Mouse (Mus musculus) left cerebral cortex, postnatal 25 days (tissue): ENCODE measurements around the gene Fbxl7. TPM values are rescaled to one million over a fixed set of nuclear protein-coding genes. Genes with fewer than 3 reads are reported as not detected.
A peak's percentile ranks its signal among the peaks of the same experiment; 100 is the strongest.
"Not testable (repeated sequence)": the region's sequence is repeated elsewhere in the genome, so short reads cannot be mapped to it uniquely, and the experiment has no call there.

Experiments
- DNase-seq, 2 experiments: peaks; one replicate each; pipeline ENCODE4 v3.0.0; 2022; ENCODE audit warnings: low spot score in 2 of 2, mixed read lengths in 1 of 2
- intact Hi-C: fragments of 180-260 bp; cut with DNase I; formaldehyde crosslinking; loops from one replicate; pipeline ENCODE4 v1.15.1; 2025
- total RNA-seq, 2 experiments: library from RNA; stranded (reverse); gene quantifications; 2 replicates each; pipeline ENCODE4 v1.2.3; 2021

The Fbxl7 gene
- total RNA-seq, 2 experiments from 2014 or later: 2.1 to 2.6 TPM

DNA sequence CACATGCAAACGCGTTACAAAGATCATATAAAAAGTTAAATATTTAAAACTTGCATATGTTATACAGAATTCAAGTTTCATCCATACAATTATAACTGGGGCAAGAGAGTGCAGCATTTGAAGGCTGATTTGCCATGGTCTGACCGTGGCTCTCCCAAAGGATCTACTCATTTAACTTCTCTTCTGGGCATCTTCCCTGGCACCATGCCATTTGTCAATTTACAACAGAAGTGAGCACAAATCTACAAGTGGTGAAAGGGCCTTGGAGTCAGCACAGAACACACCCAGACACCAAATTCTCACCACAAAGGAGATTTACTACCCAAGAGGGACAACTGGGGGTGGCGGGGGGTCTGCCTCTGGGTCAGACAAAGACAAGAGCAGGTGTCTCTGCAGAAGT, 64.2 kb downstream of the Fbxl7 start:
- no peak for DNase-seq

GRCm38 (mm10) chr15:26816931-26817330, 78.4 kb downstream of the Fbxl7 start:
- no peak for DNase-seq
- intact Hi-C loops: no loop called here

More for the DNA sequence above, 64.2 kb downstream of the Fbxl7 start:
- intact Hi-C loops: no loop called here

DNA sequence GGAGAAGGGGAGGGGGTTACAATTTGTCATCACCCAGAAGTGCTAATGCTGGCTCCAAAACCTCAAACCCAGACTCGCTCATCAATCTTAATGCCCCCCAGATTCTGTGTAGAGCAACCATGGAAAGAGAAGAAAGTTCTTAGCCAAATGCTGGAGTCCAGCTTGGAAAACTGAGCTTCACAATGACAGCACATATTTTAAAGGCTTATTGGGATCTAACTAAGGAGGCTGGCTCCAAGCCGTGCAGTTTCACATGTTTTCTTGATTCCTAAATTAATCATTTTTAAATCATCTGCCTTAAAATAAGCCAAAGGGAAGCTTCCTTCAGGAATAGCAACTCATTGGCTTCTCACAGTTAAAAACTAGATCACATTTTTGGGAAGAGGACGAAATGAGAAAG, 82.5 kb downstream of the Fbxl7 start:
- intact Hi-C loops: no loop called here
- no peak for DNase-seq

DNA sequence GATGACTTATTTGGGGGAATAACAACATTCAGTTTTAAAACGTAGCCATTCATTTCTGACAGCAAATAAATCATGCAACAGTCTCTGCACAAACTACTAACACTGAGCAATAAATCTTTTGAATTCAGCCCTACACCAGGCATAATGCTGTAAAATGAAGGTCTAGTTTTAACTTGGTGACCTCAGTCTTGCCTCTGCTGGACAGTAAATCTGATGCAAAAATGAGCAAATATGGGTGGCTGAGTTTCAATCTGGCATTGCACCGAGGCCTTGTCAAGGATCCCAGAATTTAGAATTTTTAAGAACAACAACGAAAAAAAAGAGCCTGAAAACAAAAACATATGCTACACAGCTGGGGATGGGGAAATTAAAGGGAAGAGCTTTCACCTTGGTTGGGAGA, 85.8 kb downstream of the Fbxl7 start:
- intact Hi-C loops: no loop called here
- no peak for DNase-seq

GRCm38 (mm10) chr15:26804046-26804445, 91.3 kb downstream of the Fbxl7 start:
- no peak for DNase-seq
- intact Hi-C loops: no loop called here

GRCm38 (mm10) chr15:26799457-26800021, 95.8 kb downstream of the Fbxl7 start:
- DNase-seq: no peak
- intact Hi-C loops: no loop called here

DNA sequence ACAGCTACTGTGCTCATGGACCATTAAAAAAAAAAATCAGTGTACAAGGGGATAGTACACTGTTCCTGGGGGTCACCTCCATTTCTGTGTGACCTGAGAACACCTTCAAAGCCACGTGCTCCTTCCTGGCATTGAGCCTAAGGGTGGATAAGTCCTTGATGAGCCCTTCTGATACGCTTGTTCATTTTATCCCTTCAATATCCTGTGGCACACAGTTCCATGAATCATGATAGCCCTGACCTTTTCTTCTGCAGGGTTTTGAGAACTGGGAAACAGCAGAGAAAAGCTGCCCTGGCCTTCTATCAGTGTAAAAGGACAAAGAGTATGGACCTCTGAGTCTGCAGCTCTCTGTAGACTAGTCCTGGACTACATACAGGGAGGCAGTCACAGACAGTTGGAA, 99.4 kb downstream of the Fbxl7 start:
- intact Hi-C loops: no loop called here
- DNase-seq: no peak

DNA sequence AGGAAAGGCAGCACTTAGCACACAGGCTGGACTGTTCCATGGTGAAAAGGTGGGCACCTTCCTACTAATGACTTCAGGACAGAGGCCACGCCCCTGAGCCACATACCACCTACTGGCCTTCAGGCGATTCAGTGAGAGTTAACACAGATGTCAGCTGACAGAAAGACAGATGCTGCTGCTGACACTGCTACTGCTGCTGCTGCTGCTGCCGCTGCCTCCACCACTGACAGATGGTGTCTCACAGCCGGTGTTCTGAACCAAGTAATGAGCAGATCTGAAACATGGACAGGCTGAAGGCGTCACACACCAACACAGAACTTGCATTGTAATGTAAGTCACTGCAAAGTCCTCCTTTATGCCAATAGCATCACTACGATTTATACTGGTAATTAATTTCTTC, 99.9 kb downstream of the Fbxl7 start:
- DNase-seq: peak; percentile 50 to 84
- intact Hi-C loops: no loop called here

DNA sequence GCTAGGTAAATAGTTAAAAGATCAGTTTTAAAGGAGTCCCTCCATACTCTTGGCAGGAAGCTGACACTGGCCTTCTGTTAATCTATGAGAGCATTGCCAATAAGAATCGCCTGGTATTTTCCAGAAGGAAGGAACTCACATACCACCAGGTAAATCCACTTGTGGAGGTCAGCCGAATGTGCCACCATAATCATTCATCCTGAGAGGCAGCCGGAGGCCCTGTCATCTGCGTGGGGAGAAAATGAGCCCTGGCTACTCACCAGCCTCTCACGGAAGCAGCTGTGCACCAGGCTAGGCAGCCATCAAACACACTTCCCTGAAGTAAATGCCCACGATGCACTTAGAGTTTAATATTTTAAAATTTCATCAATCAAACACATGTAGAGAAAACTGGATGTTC, 108.2 kb downstream of the Fbxl7 start:
- intact Hi-C loops: no loop called here
- no peak for DNase-seq

DNA sequence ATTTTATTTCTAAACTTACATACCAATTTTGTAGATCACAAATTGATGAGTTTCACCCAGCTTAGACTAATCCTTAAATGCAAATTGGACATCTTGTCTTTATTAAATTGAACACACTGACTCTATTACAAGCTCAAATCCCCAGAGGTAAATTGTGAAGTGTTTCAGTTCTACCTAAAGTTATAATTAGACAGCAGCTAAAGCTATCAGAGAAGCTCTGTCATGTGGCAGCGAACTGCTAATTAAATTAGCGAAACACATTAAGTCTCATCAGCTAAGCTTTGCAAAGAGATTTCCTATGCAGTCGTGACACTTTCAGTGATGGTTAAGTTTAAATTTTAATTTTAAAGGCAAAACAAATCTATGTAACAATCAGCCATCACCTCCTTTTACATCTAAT, 114.8 kb downstream of the Fbxl7 start:
- no peak for DNase-seq
- intact Hi-C loops: no loop called here

DNA sequence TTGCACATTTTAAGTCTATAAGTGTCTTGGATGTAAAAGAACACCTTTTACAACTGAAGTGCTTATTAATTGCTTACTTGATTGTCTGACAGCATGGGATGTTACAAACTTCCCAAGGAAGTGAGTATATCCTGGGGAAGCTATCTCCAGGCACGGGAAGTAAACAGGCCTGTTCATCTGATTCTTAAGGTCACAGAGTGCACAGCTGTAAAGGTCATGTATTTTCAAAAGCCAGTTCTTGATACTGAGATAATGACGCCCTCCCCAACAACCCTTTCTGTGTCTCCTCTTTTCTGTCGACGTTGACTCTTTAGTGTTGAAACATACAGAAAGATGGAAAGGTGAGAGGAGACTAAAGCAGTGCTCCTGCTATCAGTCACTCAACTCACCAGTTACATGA, 116.3 kb downstream of the Fbxl7 start:
- no peak for DNase-seq
- intact Hi-C loops: no loop called here

GRCm38 (mm10) chr15:26775720-26776119, 119.7 kb downstream of the Fbxl7 start:
- DNase-seq: no peak
- intact Hi-C loops: no loop called here

DNA sequence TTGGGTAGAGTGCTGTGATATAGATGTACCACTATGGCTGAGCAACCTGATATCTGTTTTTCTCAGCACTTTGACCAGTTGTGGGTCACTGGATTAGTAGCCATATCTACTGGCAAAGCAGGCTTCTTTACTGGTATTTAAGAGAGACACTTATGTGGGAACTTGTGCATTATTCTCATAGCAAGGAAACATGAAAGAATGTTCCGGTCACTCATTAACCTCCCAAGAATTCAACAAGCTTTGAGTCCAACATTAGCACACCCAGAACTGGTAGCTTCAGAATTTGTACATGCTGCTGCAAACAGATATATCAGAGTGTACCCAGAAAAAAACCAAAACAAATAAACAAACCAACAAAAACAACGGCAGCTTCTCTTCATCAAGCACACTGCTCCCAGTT, 120.5 kb downstream of the Fbxl7 start:
- no peak for DNase-seq
- intact Hi-C loops: no loop called here

GRCm38 (mm10) chr15:26761651-26762050, 133.7 kb downstream of the Fbxl7 start:
- intact Hi-C loops: no loop called here

DNA sequence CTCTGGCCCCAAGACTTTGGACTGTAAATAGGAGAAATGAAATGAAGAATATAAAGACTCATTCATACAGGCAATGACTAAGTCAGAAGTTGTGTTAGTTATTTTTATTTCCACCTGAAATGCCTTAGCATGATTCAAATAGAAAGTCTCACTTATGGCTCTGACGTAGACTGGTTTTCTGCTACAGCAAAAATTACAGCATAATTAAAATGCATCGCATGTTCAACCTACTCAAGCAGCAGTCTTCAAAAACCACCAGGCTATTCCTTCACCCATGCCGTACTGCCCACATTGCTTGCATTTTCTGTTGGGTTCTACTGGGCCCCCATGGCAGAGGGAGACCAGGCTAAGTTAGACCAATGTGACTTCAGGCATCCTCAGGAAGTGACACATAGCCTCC, 146.9 kb downstream of the Fbxl7 start:
- DNase-seq: peak in 1 of 2 experiments; percentile 65
- intact Hi-C loops: no loop called here

More at GRCm38 (mm10) chr15:26761651-26762050, 133.7 kb downstream of the Fbxl7 start:
- no peak for DNase-seq

DNA sequence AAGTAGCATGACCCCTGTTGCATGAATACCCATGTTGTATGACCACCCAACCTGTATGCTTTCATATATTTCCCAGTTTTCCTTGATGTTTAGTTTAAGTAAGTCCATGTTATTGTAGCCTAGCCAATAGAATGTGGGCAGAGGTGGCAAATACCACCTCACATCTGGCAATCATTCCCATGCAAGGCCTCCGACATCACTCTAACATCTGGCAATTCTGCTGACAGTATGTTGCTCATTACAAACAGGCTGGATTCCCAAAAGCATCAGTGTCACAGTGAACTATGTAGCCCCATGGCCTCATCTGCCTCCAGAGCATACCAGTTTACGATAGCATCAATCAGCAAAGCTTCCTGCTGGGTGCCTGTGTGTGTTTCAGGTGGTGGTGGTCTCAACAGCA, 163.0 kb downstream of the Fbxl7 start:
- no peak for DNase-seq
- intact Hi-C loops: no loop called here

- peak; percentile 29 to 81 for DNase-seq
- intact Hi-C loops: no loop called here
Observed at GRCm38 (mm10) chr15:26730760-26731159, 164.6 kb downstream of the Fbxl7 start.

DNA sequence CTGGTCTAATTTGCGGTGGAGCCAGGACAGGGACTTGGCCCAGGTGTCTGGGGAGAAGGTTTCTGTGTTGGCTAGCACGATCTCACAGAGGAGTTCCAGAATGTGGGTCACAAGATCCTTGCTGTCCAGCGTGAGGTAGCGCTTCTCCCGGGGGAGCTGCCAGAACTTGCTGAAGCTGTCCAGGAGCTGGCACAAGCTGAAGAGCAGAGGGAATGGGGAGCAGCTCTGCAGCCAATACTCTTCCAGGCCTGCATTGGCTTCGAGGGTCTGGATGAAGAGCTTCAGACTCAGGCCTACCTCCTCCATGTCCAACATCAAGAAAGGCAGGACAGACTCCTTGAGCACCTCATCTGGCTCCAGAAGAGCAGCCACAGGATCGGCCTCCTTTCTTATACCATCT, 166.0 kb downstream of the Fbxl7 start:
- intact Hi-C loops, DNase-seq: not testable (repeated sequence)

- intact Hi-C loops: no loop called here
Observed at GRCm38 (mm10) chr15:26718390-26719036, 176.9 kb downstream of the Fbxl7 start.

DNA sequence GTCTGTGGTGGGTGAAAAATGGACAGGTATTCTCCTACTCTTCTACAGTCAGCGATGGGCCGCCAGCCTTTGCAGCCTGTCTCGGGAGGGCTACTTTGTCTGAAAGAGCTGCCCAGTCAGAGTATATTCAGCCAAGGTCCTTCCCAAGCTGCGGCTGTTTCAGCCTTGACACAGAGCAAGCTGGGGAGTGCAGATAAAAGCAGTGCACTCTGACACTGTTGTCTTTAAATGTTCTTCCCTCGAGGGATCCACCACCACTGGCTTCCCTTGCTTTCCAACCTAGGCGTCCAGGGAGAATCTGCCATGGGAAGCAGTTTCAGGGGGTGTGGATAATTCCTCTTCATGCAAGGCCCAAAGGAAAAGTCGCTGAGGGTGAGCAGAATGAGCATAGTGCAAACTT, 177.4 kb downstream of the Fbxl7 start:
- intact Hi-C loops: no loop called here
- DNase-seq: no peak

More at GRCm38 (mm10) chr15:26718390-26719036, 176.9 kb downstream of the Fbxl7 start:
- DNase-seq: no peak

- no peak for DNase-seq
- intact Hi-C loops: no loop called here
Observed at GRCm38 (mm10) chr15:26716181-26716580, 179.2 kb downstream of the Fbxl7 start.

GRCm38 (mm10) chr15:26715635-26716034, 179.7 kb downstream of the Fbxl7 start:
- intact Hi-C loops: no loop called here
- DNase-seq: no peak
